Mouse (Mus musculus): ENCODE measurements around the gene Pfn3. TPM values are rescaled to one million over a fixed set of nuclear protein-coding genes. Genes with fewer than 3 reads are reported as not detected.

Gene Pfn3
- total RNA-seq, 2 experiments from 2014 or later = not detected

DNA sequence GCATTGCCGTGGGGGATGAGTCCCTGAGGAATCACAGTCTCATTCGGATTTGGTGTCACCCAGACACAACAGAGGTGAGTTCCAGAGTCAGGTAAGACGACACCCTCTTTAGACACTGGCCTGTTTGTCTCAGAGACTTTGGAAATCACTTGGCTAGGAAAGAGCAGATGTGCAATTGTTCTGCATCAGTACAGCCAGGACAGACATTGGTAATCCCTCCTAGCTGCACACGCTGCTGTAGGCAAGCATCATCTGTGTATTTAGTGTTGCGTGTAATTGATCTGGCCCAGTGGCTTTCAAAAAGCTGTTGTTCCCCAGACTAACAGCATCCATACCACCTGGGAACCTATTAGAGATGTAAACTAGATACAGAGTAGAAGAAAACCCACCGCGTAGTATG lies 11.8 kb downstream of the Pfn3 start:
- DNase-seq (ENCODE audit: extremely low spot score in 1 of 2, low spot score in 1 of 2) = no peak

- no peak for DNase-seq (ENCODE audit: extremely low spot score in 1 of 2, low spot score in 1 of 2)
Observed at GRCm38 (mm10) chr13:55400039-55400346, 15.0 kb downstream of the Pfn3 start.

DNA sequence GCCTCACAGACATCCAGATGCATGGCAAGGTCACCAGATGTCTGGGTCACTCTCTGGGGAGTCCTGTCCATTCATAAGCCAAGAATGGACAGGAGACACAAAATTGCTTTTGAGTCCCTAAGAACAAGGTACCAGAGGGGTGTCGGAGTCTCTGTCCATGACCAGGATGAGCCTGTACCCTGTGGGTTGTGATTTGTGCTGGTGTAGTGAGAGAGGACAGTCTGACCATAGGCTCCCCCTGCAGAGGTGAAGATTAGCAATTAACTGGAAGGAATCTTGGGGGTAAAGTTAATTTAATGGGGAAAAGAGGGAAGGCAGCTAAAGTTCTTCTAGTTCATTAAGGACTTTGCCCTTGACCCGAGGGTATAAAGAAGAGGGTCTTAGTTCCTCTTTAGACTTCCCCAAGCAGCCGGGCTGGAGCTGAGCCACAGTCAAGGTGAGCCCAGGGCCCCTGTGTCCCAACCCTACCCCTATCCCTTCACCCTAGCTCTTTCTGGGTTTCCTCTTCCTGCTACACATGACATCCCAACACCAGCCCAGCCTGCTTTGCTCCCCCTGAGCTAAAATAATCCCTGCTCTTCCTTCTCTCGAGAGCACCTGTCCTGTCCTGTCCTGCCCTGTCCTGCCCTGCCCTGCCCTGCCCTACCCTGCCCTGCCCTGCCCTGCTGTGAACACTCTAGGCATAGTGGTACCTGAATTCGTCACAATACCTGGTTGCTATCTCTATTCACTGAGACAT lies 15.6 kb downstream of the Pfn3 start:
- DNase-seq (ENCODE audit: extremely low spot score in 1 of 2, low spot score in 1 of 2) = no peak

DNA sequence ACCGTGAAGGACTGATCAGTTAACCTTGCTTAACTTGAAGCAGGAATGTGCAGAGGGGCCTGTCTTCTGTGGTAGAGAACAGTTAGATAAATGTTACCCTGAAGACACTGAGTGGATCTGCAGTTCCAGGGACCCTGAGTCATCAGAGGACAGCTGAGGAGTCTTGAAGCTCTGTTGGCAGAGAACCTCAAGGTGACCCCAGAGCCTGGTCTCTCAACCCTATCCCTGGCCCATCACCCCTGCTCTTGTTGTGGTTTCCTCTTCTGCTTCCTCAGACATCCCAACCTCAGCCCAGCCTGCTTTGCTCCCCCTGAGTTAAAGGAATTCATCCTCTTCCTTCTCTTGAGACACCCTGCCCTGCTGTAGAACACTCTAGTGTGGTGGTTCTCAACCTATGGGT lies 16.9 kb downstream of the Pfn3 start, which contains the start of gene Slc34a1:
Slc34a1 (plus strand) TSS at position 100 of the 400 bp plus-strand sequence.
- DNase-seq (ENCODE audit: extremely low spot score in 1 of 2, low spot score in 1 of 2) = no peak

DNA sequence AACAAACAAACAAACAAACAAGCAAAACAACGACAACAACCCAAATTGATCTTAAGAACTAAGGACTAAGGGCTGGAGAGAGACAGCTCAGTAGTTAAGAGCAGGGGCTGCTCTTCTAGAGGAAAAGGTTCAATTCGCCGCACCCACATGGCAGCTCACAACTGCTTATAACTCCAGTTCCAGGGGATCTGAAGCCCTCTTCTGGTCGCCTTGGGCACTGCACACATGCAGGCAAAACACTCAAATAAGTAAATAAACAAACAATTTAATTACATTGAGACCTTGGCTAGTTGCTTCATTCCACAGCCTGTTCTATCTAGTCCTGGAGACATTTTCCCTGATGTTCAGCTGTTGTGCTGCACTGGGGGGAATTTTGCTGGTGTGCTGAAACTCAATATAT lies 22.1 kb downstream of the Pfn3 start:
- no peak for DNase-seq (ENCODE audit: extremely low spot score in 1 of 2, low spot score in 1 of 2)

DNA sequence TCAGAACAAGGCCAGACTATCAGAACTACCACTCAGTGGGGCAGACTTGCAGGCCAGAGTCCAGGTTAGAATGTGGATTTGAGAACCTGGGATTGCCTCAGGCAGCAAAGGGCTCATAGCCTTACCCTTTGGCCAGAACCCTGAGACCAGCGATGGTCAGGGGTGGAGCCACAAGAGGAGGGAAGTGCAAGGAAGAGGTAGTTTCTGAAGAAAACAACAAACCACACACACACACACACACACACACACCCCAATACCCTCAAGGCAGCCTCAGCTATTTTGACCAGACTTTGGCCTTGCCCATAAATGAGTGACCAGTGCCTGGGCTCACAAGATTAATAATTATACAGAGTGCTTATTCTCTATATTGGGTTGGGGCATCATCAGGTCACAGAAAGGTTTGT lies 23.4 kb downstream of the Pfn3 start:
- DNase-seq (ENCODE audit: extremely low spot score in 1 of 2, low spot score in 1 of 2) = no peak

DNA sequence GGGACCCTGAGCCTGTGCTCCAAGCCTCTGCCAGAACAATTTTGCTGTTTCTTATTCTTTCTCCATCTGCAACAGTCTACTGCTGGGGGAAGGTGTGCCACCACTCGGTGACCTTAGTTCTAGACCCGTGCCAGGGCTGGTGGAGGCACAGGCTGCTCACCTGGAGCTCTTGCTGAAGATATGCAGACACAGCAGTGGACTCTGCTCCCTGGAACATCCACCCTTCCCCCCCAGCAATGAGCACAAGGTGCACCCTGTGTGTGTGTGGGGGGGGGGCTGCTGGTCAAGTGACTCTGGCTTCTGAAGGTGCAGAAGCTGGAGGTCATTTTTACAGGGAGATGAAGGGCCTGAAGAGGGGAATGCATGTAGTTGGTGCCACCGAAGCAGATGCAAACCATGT lies 24.4 kb downstream of the Pfn3 start:
- no peak for DNase-seq (ENCODE audit: extremely low spot score in 1 of 2, low spot score in 1 of 2)

DNA sequence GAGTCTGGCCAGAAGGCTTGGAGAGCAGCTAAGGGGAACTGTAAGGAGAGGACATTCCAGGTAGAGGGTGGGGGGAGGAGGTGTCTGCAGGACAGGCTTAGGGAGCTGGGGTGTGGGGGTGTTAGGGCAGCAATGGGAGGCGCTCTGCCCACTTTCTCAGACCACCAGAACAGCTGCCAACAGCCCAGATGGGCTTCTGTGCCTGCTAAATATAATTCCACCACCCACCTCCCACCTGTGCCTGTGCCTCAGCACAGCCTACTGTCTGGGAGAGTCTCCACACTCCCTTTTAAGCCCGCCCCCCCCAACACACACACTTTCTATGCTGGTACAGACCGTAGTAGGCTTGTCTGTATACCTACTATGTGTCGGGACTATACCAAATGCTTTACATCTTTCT lies 33.2 kb downstream of the Pfn3 start:
- peak; percentile 46 to 51 for DNase-seq (ENCODE audit: extremely low spot score in 1 of 2, low spot score in 1 of 2)

GRCm38 (mm10) chr13:55378907-55379580 lies 36.0 kb downstream of the Pfn3 start:
- no peak for DNase-seq (ENCODE audit: extremely low spot score in 1 of 2, low spot score in 1 of 2)

GRCm38 (mm10) chr13:55375877-55376276 lies 39.2 kb downstream of the Pfn3 start:
- no peak for DNase-seq (ENCODE audit: extremely low spot score in 1 of 2, low spot score in 1 of 2)

DNA sequence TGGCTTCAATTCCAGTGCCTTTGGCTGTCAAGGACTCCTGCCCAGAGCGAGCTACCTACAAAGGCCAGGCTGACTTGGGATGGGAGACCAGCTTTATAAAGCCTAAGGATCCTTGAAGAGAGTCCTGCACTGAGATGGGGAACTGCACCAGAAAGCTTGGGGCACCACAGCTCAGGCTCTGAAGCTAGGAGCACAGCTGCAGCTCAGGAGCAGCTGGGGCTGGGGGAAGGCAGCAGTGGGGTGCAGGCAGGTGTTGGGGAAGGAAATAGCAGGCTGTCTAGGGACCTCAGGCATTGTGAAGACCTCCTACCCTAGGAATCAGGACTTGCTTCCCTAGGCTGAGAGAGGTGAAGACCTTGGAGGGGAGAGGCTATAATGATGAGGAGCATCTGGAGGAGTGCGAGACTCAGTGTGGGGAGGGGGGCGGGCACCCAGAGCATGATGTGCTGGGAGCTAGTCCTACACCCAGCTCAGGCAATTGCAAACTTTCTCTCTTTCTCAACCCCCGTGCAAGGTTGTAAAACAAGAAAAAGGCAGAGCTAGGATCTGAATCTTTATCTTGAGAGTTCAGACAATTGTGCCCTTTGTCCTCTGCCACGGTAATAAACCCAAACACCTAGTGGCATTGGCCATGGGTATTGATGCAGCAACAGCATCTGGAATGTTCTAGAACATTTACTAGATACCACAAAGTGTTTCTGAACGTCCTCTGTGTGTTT lies 40.7 kb downstream of the Pfn3 start:
- DNase-seq (ENCODE audit: extremely low spot score in 1 of 2, low spot score in 1 of 2) = no peak

- no peak for DNase-seq (ENCODE audit: extremely low spot score in 1 of 2, low spot score in 1 of 2)
Observed at GRCm38 (mm10) chr13:55371740-55372139, 43.3 kb downstream of the Pfn3 start.

GRCm38 (mm10) chr13:55371007-55371681 lies 43.9 kb downstream of the Pfn3 start:
- no peak for DNase-seq (ENCODE audit: extremely low spot score in 1 of 2, low spot score in 1 of 2)

DNA sequence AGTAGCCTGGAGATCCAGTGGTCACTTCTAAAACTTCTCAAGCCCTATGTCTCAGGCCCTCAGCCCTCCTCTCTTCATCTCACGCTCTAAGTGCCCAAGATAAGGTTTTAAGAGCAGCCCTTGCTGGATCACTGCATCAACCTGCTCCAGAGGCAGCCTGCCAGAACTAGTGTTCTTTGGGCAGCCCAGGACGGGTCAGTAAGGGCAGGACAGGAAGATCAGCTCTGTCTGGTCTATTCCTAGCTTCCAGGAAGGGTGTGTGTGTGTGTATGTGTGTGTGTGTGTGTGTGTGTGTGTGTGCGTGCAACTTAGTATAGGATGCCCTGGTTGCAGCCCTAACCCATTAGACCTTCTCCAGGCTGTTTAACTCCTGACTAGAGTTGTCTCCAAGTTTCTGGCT lies 44.8 kb downstream of the Pfn3 start:
- no peak for DNase-seq (ENCODE audit: extremely low spot score in 1 of 2, low spot score in 1 of 2)

DNA sequence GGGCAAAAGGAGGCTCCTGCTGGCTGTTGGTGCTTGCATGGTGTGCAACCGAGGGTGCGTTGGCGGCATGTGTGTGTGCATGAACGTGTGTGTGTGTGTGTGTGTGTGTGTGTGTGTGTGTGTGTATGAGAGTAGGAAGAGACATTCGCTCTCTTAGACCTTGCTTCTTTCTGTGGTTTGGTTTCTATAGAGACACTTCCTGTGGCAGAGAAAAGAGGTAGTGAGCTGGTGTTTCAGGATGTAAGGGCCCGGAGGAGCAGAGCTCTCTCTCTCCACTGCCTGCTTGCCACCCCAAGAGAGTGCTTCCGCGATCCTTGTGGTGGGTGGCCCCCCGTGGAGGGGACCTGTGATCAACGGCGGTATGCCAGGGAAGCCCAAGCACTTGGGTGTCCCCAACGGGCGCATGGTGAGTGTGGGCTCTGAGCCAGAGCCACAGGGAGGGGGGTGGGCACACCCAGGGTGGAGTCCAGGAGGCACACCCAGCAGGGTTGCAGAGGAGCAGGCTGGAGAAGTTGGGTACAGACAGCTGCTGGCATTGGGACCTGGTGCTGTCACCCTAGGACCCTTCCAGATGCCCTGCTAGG lies 45.4 kb downstream of the Pfn3 start, which contains the start of gene Rgs14:
Rgs14 (plus strand) TSS at position 202 of the 584 bp plus-strand sequence.
- peak in 1 of 2 experiments; percentile 34 for DNase-seq (ENCODE audit: extremely low spot score in 1 of 2, low spot score in 1 of 2)

DNA sequence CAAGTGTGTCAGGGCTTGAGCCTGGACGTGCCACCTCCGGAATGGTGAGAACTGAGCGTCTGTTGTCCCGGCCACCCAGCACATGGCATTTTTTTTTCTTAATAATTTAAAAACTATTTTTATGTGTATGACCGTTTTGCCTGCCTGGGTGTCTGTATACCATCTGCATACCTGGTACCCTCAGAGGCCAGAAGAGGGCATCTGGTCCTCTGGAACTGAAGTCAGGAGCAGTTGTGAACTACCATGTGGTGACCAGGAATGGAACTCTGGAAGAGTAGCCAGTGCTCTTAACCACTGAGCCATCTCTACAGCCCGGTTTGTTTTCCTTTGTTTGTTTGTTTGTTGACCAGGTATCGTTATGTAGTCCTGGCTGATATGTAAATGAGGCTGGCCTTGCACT lies 46.6 kb downstream of the Pfn3 start:
- no peak for DNase-seq (ENCODE audit: extremely low spot score in 1 of 2, low spot score in 1 of 2)

Small RNA genes lying within 50 kb of the gene (microRNA-seq; reads per million reads assigned to microRNA genes)
- gene Mir6943 = 4.0 to 5.0 reads per million in 2 experiments

Other genes with a start within 250 kb of the Pfn3 start
- gene Nsd1, start 205.4 kb downstream of the Pfn3 start, total RNA-seq (2021) = 100 to 1,000 TPM; 117 to 140 TPM
- 100 to 1,000 TPM; 139 to 165 TPM for gene Prelid1, start 94.7 kb downstream of the Pfn3 start, total RNA-seq (2021)
- gene Rab24, start 93.3 kb downstream of the Pfn3 start, total RNA-seq (2021) = 10 to 100 TPM; 74.0 to 83.3 TPM
- gene Mxd3, start 85.4 kb downstream of the Pfn3 start, total RNA-seq (2021) = 1 to 10 TPM; 1.2 to 2.4 TPM
- 10 to 100 TPM; 58.4 to 61.0 TPM for gene Lman2, start 52.4 kb downstream of the Pfn3 start, total RNA-seq (2021)
- 10 to 100 TPM; 94.5 to 98.2 TPM for gene Rgs14, start 45.5 kb downstream of the Pfn3 start, total RNA-seq (2021)
- gene Slc34a1, start 17.0 kb downstream of the Pfn3 start, total RNA-seq (2021) = not detected
- gene F12, start 11.6 kb upstream of the Pfn3 start, total RNA-seq (2021) = under 1 TPM; 0.35 to 0.47 TPM
- gene Grk6, start 29.8 kb upstream of the Pfn3 start, total RNA-seq (2021) = 10 to 100 TPM; 66.7 to 74.7 TPM
- gene Prr7, start 49.0 kb upstream of the Pfn3 start, total RNA-seq (2021) = 10 to 100 TPM; 96.9 to 97.3 TPM
- gene Dbn1, start 72.9 kb upstream of the Pfn3 start, total RNA-seq (2021) = 100 to 1,000 TPM; 356 to 398 TPM
- 10 to 100 TPM; 86.6 to 97.7 TPM for gene Pdlim7, start 98.4 kb upstream of the Pfn3 start, total RNA-seq (2021)
- 1 to 10 TPM; 9.6 to 9.7 TPM for gene Dok3, start 114.1 kb upstream of the Pfn3 start, total RNA-seq (2021)
- 10 to 100 TPM; 50.7 to 57.2 TPM for gene Ddx41, start 121.4 kb upstream of the Pfn3 start, total RNA-seq (2021)
- gene Fam193b, start 155.9 kb upstream of the Pfn3 start, total RNA-seq (2021) = 10 to 100 TPM; 66.4 to 87.5 TPM
- 100 to 1,000 TPM; 132 to 143 TPM for gene Tmed9, start 158.5 kb upstream of the Pfn3 start, total RNA-seq (2021)
- gene B4galt7, start 184.7 kb upstream of the Pfn3 start, total RNA-seq (2021) = 10 to 100 TPM; 26.0 to 26.7 TPM
- gene Caml, start 207.8 kb upstream of the Pfn3 start, total RNA-seq (2021) = 10 to 100 TPM; 47.9 to 49.0 TPM
- 10 to 100 TPM; 41.6 to 55.5 TPM for gene Ddx46, start 219.8 kb upstream of the Pfn3 start, total RNA-seq (2021)